Mouse (Mus musculus): Measurements from ENCODE around the gene Atrnl1.

DNA sequence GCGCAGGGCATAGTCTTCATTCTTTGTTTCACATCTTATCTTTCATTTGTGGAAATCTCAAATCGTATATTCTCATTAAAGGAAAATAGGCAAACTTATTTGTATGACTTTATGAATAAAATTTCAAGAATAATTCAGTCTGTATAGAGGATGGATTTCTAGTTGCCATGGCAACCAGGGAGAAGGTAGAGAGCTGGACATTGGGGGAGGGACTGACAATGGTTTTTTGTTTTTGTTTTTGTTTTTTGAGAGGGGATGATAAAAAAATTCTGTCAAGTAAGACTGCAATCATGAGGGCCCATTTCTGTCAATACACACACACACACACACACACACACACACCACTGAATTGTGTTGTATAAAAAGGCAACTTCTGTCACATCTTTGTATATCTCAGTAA is 114.5 kb downstream of the Atrnl1 start:
- TF ChIP-seq CTCF (IDR thresholded peaks at IDR 0.05; ENCODE audit: extremely low read depth, insufficient read depth, low read length): no peak
- no peak for TF ChIP-seq POLR2A (IDR thresholded peaks at IDR 0.05; ENCODE audit: extremely low read depth, insufficient read depth, low read length)
